Mouse (Mus musculus): ENCODE results near the gene Rapgef2. TPM values are rescaled to one million over a fixed set of nuclear protein-coding genes. Genes with fewer than 3 reads are reported as not detected.

Gene Rapgef2
- total RNA-seq, 2 experiments from 2014 or later: 2.1 to 4.2 TPM

DNA sequence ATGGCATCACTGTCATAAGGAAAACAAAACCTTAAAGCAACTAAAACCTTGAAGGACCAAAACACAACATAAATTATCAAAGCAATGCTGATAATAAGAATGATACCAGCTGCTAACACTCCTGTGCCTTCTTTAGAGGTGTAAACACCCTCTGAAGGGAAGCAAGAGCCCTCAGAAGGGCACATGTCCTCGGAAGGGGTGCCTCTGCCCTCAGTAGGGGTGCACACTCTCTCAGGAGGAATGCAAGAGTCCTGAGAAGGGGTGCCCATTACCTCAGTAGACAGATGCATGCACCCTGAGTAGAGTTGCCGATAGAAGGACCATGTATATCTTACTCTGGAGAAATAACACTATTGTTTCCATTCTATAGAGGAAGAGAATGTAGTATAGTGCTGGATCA lies 79.1 kb downstream of the Rapgef2 start:
- no peak for ATAC-seq (replicated peaks; ENCODE audit: low FRiP score, poor library complexity, severe bottlenecking)

GRCm38 (mm10) chr3:79206524-79206923 lies 79.8 kb downstream of the Rapgef2 start:
- no peak for ATAC-seq (replicated peaks; ENCODE audit: low FRiP score, poor library complexity, severe bottlenecking)

DNA sequence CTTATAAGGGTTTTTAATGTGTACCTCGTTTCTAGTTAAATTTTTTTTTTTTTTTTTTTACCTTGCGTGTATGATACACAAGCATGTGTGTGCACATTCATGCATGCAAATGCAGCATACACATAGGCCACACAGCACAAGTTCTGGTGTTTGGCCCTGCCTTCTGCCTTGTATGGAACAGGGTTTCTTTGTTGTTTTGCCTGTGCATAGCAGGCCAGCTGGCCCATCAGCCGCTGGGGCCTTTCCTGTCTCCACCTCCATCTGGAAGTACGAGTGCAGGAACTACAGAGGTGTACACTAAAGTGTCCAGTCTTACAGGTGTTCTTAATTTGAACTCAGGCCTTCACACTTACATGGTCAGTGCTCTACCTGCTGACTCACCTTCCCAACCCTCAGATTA lies 80.3 kb downstream of the Rapgef2 start:
- no peak for ATAC-seq (replicated peaks; ENCODE audit: low FRiP score, poor library complexity, severe bottlenecking)

DNA sequence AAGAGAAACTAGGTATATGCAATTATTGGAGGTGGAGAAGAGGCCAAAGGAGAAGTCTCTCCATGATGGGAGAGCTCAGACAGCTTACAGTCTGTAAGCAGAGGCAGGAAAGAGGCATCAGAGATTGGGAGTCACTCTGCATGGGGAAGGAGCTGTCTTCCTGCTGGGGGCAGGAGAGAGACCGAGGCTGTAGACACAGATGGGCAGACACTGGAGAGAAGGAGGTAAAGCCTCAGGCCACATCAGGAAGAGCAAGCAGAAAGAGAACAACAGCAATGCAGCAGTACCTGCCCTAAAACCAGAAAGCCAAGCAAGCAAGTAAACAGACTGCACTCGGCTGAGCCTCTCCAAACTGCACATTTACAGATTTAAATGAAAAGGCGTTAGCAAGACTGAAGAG lies 81.2 kb downstream of the Rapgef2 start:
- no peak for ATAC-seq (replicated peaks; ENCODE audit: low FRiP score, poor library complexity, severe bottlenecking)

GRCm38 (mm10) chr3:79204261-79204660 lies 82.1 kb downstream of the Rapgef2 start:
- ATAC-seq (replicated peaks; ENCODE audit: low FRiP score, poor library complexity, severe bottlenecking): no peak

DNA sequence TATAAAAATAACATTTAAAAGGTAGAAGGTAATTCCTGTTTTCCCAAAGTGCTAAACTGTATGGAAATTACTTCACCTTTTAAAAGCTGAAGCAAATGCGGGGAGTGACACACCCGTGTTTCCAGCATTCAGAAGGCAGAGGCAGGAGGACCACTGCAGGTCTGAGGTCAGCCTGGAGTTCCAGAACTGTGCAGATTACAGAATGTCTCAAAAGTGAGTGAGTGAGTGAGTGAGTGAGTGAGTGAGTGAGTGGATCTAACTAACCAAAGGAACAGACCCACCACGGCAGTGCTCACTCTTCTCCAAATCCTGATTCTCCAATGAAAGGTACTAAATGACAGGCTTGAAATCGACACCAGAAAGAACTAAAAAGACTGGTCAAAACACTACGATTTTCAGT lies 82.5 kb downstream of the Rapgef2 start:
- no peak for ATAC-seq (replicated peaks; ENCODE audit: low FRiP score, poor library complexity, severe bottlenecking)

- no peak for ATAC-seq (replicated peaks; ENCODE audit: low FRiP score, poor library complexity, severe bottlenecking)
These were observed 83.1 kb downstream of the Rapgef2 start for GRCm38 (mm10) chr3:79203178-79203577.

- ATAC-seq (replicated peaks; ENCODE audit: low FRiP score, poor library complexity, severe bottlenecking): no peak
These were observed 83.8 kb downstream of the Rapgef2 start for GRCm38 (mm10) chr3:79202275-79203153.

DNA sequence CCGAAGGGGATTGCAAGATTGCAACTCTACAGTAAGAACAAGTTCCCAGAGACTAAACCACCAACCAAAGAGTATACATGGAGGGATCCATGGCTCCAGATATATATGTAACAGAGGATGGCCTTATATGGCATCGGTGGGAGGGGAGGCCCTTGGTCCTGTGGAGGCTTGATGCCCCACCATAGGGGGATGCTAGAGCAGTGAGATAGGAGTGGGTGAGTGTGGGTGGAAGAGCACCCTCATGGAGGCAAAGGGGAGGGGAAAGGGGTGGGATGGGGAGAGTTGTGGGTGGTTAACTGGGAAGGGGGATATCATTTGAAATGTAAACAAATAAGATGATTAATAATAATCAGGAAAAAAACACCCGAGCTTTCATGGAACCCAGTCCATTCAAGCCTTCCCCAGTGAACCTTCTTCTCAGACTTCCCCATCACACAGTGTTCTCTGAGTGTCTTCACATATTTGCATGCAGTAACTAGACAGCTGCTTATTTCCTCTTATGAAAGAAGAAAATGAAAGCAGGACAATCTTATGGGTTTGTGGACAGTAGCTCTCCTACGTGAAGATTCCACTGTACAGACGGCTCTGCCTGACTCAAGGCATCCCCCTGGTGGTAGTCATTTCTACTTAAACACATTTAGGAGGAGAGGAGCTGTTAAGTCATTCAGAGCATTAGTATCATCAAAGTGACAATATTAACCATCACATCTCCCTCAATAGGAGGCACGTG lies 89.4 kb downstream of the Rapgef2 start:
- ATAC-seq (replicated peaks; ENCODE audit: low FRiP score, poor library complexity, severe bottlenecking): no peak

DNA sequence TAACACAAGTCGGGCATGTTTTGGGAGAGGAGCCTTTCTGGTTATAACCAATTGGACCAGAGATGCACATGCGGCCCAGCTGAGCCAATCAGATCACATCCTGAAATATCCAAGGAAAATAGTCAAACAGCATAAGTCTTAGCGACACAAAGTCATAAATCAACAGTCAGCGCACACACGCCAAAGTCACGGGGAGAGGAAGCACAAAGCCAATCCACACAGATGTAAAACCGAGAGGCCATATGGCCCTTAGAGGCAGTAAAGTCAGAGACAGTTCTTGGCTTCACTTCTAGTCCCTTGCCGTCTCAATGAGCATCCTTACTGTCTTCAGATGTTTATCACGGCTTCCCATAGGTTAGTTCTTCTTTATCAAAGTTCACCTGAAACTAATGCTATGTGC lies 91.0 kb downstream of the Rapgef2 start:
- no peak for ATAC-seq (replicated peaks; ENCODE audit: low FRiP score, poor library complexity, severe bottlenecking)

GRCm38 (mm10) chr3:79194111-79194793 lies 92.1 kb downstream of the Rapgef2 start:
- no peak for ATAC-seq (replicated peaks; ENCODE audit: low FRiP score, poor library complexity, severe bottlenecking)

DNA sequence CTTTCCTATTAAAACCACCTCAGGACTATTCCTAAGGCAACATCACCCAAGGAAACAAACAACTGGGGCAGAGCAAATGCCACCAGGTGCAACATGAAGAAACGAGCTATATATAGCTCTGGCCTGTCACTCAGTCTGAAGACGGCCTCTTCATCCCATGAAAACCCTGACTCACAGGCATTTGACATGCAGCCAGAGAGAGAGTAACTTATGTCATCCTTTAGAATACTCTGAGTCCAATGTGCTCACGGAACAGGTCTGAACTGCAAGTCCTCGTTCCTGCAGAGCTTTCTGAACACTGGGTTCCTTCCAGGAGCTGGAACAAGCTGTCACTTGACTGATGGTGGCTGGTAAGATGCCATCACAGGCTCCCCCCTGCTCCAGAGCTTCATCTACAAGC lies 93.3 kb downstream of the Rapgef2 start:
- no peak for ATAC-seq (replicated peaks; ENCODE audit: low FRiP score, poor library complexity, severe bottlenecking)

- ATAC-seq (replicated peaks; ENCODE audit: low FRiP score, poor library complexity, severe bottlenecking): no peak
These were observed 94.3 kb downstream of the Rapgef2 start for GRCm38 (mm10) chr3:79191981-79192380.

GRCm38 (mm10) chr3:79191471-79191870 lies 94.8 kb downstream of the Rapgef2 start:
- no peak for ATAC-seq (replicated peaks; ENCODE audit: low FRiP score, poor library complexity, severe bottlenecking)

GRCm38 (mm10) chr3:79190377-79190776 lies 95.9 kb downstream of the Rapgef2 start:
- no peak for ATAC-seq (replicated peaks; ENCODE audit: low FRiP score, poor library complexity, severe bottlenecking)

DNA sequence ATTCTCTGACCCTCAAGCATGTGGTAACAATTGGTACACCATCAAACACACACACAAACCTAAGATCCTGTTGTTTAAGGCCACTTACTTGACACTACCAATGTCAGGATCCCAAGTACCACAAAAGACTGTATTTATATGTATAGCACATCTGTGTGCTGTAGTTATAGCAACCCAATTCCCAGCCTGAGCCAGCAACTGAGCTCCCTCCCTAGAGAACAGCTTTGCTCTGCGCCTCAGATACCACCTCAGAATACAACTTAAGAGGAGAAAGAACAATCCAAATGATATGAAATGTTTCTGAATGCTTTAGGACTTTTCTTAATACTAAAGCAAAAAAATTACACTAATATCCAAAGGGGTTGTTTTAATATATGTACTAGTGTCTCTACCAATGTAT lies 98.4 kb downstream of the Rapgef2 start:
- ATAC-seq (replicated peaks; ENCODE audit: low FRiP score, poor library complexity, severe bottlenecking): no peak

- no peak for ATAC-seq (replicated peaks; ENCODE audit: low FRiP score, poor library complexity, severe bottlenecking)
These were observed 104.0 kb downstream of the Rapgef2 start for GRCm38 (mm10) chr3:79182290-79182689.

DNA sequence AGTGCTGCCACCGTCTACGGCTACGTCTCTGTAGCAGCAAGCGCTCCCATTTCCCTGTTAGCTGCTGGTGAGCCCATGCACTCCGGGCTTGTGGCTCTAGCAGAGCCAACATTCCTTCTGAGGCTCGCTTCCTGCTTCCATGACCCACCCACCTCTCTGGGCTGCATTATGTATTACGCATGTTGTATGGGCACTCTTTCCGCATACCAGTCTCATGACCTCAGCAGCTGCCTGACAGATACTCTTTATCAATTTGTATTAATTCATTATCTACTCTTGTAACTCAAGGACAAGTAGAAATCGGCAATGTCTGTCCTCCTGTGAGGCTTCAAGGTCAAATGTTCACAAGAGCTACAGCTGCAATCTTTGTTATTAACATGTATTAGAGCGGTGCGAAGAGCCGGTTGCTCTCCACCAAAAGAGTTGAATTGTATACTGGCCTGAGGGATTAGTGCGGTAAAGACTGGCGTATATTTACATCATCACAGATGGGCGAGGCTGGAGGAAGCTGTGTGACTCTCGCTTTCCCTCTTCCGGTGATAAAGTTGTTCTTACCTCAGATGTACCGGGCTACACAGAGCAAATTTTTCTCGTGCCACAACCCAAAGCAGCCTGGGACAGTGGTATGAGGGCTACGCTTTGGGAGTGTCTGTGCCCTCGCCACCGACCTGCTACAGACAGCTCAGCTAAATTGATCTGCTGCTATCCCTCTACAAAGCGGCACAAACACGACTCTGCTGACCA lies 104.9 kb downstream of the Rapgef2 start:
- ATAC-seq (replicated peaks; ENCODE audit: low FRiP score, poor library complexity, severe bottlenecking): no peak

DNA sequence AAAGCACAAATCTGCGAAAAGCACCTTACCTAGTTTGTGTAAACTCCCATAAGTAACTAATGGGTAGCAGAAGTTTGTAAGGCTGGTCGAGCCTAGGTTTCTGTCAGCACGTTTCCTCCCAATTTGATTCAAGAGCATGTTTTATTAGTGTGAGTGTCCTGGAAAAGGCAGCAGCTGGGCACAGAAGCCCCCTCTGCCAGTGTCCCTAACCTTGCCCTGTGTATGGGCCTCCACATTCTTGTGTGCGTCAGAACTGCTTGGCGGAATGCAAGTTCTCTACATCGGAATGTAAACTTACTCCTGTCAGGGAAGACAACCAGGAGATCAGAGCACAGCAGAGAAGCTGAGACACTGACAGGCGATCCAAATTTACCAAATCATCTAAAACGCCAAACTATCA lies 106.2 kb downstream of the Rapgef2 start:
- ATAC-seq (replicated peaks; ENCODE audit: low FRiP score, poor library complexity, severe bottlenecking): no peak

DNA sequence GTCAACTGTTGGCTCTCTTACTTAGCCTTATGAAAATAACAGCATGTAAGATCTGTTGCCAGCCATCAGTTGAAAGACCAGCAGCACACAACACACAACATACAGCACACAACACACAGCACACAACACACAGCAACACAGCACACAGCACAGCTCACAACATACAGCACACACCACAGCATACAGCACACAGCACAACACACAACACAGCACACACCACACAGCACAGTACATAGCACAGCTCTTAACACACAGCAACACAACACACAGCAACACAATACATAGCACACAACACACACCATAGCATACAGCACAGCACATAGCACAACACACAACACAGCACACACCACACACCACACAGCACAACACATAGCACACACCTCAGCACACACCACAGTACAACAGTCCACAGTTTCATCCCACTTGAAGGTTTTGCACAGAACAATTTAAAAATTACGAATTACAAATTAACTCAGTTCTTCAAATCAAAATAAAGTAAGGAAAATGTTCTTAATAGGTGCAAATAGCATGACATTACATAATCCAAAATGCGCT lies 106.7 kb downstream of the Rapgef2 start:
- no peak for ATAC-seq (replicated peaks; ENCODE audit: low FRiP score, poor library complexity, severe bottlenecking)
